8 mouse cellular contexts compared by ENCODE assay signal in the genomic region with DNA sequence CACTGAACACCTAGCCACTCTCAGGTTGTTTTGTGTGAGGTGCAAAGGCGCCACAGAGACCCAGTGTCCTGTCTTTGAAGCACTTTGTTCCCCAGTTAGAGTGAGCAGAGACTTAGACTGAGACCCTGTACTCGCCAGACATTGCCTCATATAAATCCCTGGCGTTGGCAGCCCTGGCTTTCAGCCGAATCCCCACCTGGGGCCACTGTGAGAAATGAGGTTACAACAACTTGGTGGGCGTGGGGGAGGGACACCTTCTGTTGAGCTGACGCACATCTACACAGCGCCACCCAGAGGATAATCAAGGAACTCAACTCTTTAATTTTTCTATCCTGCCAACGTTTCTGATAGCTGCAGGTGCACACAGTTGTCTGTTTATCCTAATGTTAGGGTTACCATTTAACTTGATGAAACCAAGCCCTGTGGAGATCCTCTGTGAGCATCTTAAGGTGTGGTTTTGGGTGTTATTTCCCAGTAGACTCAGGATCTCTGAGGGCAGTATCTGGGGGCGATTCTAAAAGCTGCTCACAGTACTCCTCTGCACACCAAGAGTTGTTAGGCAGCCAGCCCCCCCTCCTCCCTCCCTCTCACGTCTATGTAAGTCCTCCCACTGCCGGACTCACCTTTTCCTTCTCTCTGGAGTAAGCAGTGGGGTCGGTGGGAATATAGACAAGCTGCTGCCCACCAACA. TPM values are rescaled to one million over a fixed set of nuclear protein-coding genes. Genes with fewer than 3 reads are reported as not detected.
A peak's percentile ranks its signal among the peaks of the same experiment; 100 is the strongest.
DNase-seq lines count a peak whose midpoint lies in the region.

No protein-coding gene starts in this region.

- H3K9me3 ChIP-seq in limb, embryonic 10.5 days (replicated peaks): no peaks in the 10 kb centered on the region

- H3K27me3 ChIP-seq in limb, embryonic 10.5 days (ENCODE audit: low read depth, poor library complexity, severe bottlenecking): no peaks in the 10 kb centered on the region

- DNase-seq in ovary, postnatal 36 days (ENCODE audit: low spot score): peak; percentile 6
- no peak for DNase-seq in ovary, postnatal 14 days (ENCODE audit: low spot score)
- peak; percentile 91 to 97 for DNase-seq in cerebellum, postnatal 14 days
- peak; percentile 47 to 71 for DNase-seq in frontal cortex, postnatal 10 days (ENCODE audit: low spot score in 2 of 2)
- DNase-seq in limb, embryonic 10.5 days (ENCODE audit: low spot score): peak; percentile 37
- DNase-seq in retina, postnatal 7 days (ENCODE audit: low read depth, low spot score): peak; percentile 36
- DNase-seq in gastrocnemius, adult 18-20 months (ENCODE audit: low spot score): no peak
- no peak for DNase-seq in kidney, adult 8-10 months

- H3K36me3 ChIP-seq in limb, embryonic 10.5 days: no peaks in the 10 kb centered on the region

- peaks cover 6% of the 10 kb centered on the region for H3K4me1 ChIP-seq in limb, embryonic 10.5 days

- no peak overlapping the region for H3K4me3 ChIP-seq in limb, embryonic 10.5 days

- 31% methylated on average over 12 of the region's 12 CpGs for WGBS in limb, embryonic 10.5 days

- no peak overlapping the region for H3K27ac ChIP-seq in limb, embryonic 10.5 days

RNA-seq across cellular contexts. Expression of a gene that starts 32.6 kb away (rescaled TPM):
- 0.04 TPM in 1 of 2 replicates, not detected in the other for polyA plus RNA-seq in limb, embryonic 10.5 days (2016; fragmentation: Nextera tagmentation; extraction: Ambion mirVana)
- total RNA-seq in gastrocnemius, adult 18-20 months (2021): not detected

Comparison
In these comparisons a context has a peak if more than half of its experiments do, and no peak if none do; other contexts are left out.
1. DNase-seq: peak in ovary, postnatal 36 days (single experiment), cerebellum, postnatal 14 days (2 of 2), frontal cortex, postnatal 10 days (2 of 2), limb, embryonic 10.5 days (single experiment) and retina, postnatal 7 days (single experiment); none in ovary, postnatal 14 days (single experiment), gastrocnemius, adult 18-20 months (single experiment) and kidney, adult 8-10 months (0 of 2).